Mouse (Mus musculus) limb, embryonic 14.5 days (tissue): ENCODE measurements at regions not wholly inside any gene's neighbourhood (a gene's known extent, or its start where the extent isn't known, plus 50 kb on each side); places are given as distances from the start of the nearest gene placed in this dataset.

Source experiments
- ATAC-seq: fragments of 200-750 bp; cut with Nextera tagmentation; 2 replicates; pipeline ENCODE4 v1.8.0; 2017; ENCODE audit warnings: low read depth, moderate number of reproducible peaks, moderate TSS enrichment; ENCODE audit not compliant: low FRiP score
- DNase-seq: peaks from one replicate; pipeline ENCODE4 v3.0.0-alpha.2; 2015; ENCODE audit warnings: low spot score
- H3K27ac ChIP-seq: fragments of 300-500 bp; sonication (generic); replicated peaks from 2 replicates; pipeline ENCODE4 v1.5.1; 2014; ENCODE audit warnings: low read depth, mild to moderate bottlenecking, low read length, moderate library complexity, mixed read lengths
- H3K27me3 ChIP-seq: fragments of 300-500 bp; sonication (generic); 2 replicates; pipeline ENCODE4 v1.6.1; 2014; ENCODE audit warnings: low read length, mixed read lengths; ENCODE audit not compliant: control insufficient read depth, insufficient read depth
- H3K36me3 ChIP-seq: fragments of 300-500 bp; sonication (generic); 2 replicates; pipeline ENCODE4 v1.6.1; 2014; ENCODE audit warnings: mild to moderate bottlenecking, low read length, moderate library complexity, mixed read lengths; ENCODE audit not compliant: control insufficient read depth, insufficient read depth
- H3K4me1 ChIP-seq: fragments of 300-500 bp; sonication (generic); 2 replicates; pipeline ENCODE4 v1.6.1; 2014; ENCODE audit warnings: antibody characterized with exemption, low read length, mixed read lengths; ENCODE audit not compliant: control insufficient read depth, insufficient read depth
- H3K4me2 ChIP-seq: fragments of 300-500 bp; sonication (generic); replicated peaks from 2 replicates; pipeline ENCODE4 v1.6.1; 2014; ENCODE audit warnings: low read depth, mild to moderate bottlenecking, low read length, moderate library complexity; ENCODE audit not compliant: severe bottlenecking
- H3K4me3 ChIP-seq: fragments of 300-500 bp; sonication (generic); replicated peaks from 2 replicates; pipeline ENCODE4 v1.5.1; 2014; ENCODE audit warnings: low read length
- H3K9ac ChIP-seq: fragments of 300-500 bp; sonication (generic); 2 replicates; pipeline ENCODE4 v1.6.1; 2014; ENCODE audit warnings: mild to moderate bottlenecking, low read depth, low read length, moderate library complexity; ENCODE audit not compliant: severe bottlenecking
- H3K9me3 ChIP-seq: fragments of 300-500 bp; sonication (generic); 2 replicates; pipeline ENCODE4 v1.6.1; 2016; ENCODE audit warnings: low read length; ENCODE audit not compliant: control insufficient read depth
- POLR2A ChIP-seq: fragments of 200-500 bp; IDR thresholded peaks from 2 replicates; pipeline ENCODE4 v1.8.0; 2012; ENCODE audit warnings: inconsistent platforms, mild to moderate bottlenecking, moderate library complexity, borderline replicate concordance; ENCODE audit not compliant: insufficient read depth, insufficient read length; ENCODE audit errors: extremely low read depth
- WGBS: fragments of 180-500 bp; shearing (Covaris S2); extraction: QIAGEN DNeasy Blood & Tissue Kit; methylation state at CpG from one replicate; pipeline ENCODE4 v1.1.7; 2014; 5-methylcytosine and 5-hydroxymethylcytosine counted together

DNA sequence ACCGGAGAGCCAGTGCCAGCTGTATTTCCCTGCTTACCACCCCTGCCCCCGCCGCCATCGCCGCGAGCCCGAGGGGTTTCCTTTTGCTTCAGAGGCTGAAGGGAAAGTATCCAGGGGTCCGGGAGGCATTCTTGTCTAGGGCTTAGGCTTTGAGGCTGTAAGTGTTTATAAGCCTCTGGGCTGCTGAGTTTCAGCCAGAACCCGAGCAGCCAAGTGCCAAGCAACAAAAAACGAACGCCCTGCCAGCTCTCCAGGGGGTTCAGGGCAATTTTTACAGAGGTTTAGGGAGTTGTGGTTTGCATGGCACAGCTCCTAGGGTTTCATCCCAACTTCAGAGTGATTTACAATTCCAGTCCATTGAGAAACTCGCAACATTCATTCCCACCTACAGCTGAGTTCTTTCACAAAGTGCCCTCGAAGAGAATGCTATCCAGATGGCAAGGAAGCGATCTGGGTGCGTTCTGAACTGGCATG lies 109.2 kb upstream of the Parp11 start:
- 12% methylated on average over 15 of the region's 15 CpGs for WGBS
- no peak overlapping the region for H3K9ac ChIP-seq
- H3K9me3 ChIP-seq = no peaks in the 10 kb centered on the region
- H3K4me2 ChIP-seq = peak overlapping the region; percentile 13; the same call in 1 of the 2 replicates
- DNase-seq = peak; percentile 19
- H3K27me3 ChIP-seq = no peaks in the 10 kb centered on the region
- no peak for ATAC-seq
- H3K4me3 ChIP-seq = no peak overlapping the region
- peak overlapping the region; percentile 71 for H3K27ac ChIP-seq
- H3K36me3 ChIP-seq = no peaks in the 10 kb centered on the region
- H3K4me1 ChIP-seq = peaks cover 22% of the 10 kb centered on the region
- no peak for TF ChIP-seq POLR2A

GRCm38 (mm10) chr6:127338412-127338811 lies 108.2 kb upstream of the Parp11 start:
- Histone ChIP-seq H3K9me3 (no peaks in the 10 kb centered on the region), H3K27ac (no peak overlapping the region), H3K4me3 (no peak overlapping the region), H3K36me3 (no peaks in the 10 kb centered on the region), H3K4me2 (no peak overlapping the region), H3K27me3 (no peaks in the 10 kb centered on the region), H3K9ac (no peak overlapping the region), H3K4me1 (peaks cover 22% of the 10 kb centered on the region)
- TF ChIP-seq POLR2A = no peak
- peak; percentile 36 for DNase-seq
- ATAC-seq = no peak
- 30% methylated on average over 6 of the region's 6 CpGs for WGBS

- H3K27ac ChIP-seq = no peak overlapping the region
- no peak overlapping the region for H3K9ac ChIP-seq
- no peaks in the 10 kb centered on the region for H3K27me3 ChIP-seq
- no peaks in the 10 kb centered on the region for H3K9me3 ChIP-seq
- H3K4me3 ChIP-seq = no peak overlapping the region
- H3K4me1 ChIP-seq = peaks cover 14% of the 10 kb centered on the region
- no peak for TF ChIP-seq POLR2A
- WGBS = 87% methylated on average over 3 of the region's 3 CpGs
- no peak for ATAC-seq
- H3K36me3 ChIP-seq = no peaks in the 10 kb centered on the region
- no peak for DNase-seq
- H3K4me2 ChIP-seq = no peak overlapping the region
These were observed 105.0 kb upstream of the Parp11 start for GRCm38 (mm10) chr6:127341604-127342003.

DNA sequence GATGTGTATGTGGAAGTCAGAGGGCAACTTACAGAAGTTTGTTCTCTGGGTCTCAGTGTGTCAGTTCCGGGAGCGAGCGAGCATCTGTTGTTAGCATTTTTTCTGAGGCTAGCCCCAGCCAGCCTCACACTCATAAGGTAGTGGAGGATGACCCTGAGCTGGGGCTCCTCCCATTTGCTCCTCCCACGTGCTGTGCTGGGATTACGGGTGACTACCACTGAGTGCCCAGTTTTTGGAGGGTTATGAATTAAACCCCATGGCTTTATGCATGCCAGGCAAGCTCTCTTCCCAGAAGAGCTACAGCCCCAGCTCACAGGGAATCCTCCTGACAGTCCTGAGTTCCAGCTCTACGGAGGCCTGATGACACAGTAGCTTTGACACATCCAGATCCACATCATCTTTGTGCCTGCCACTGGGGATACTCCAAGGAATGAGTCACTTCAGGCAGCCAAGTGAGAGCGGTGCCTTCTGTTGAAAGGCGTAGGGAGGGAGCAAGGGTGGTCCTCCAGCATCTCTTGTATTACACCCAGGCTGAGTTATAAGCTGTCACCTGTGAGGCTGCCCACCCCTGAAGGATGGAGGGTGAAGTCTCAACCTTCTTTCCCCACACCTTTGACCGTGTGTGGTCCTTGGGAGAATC lies 97.8 kb upstream of the Parp11 start:
- no peak for DNase-seq
- Histone ChIP-seq H3K4me2 (no peak overlapping the region), H3K27ac (no peak overlapping the region), H3K9me3 (no peaks in the 10 kb centered on the region), H3K9ac (no peak overlapping the region), H3K27me3 (no peaks in the 10 kb centered on the region), H3K4me3 (no peak overlapping the region), H3K36me3 (no peaks in the 10 kb centered on the region), H3K4me1 (peaks cover 6% of the 10 kb centered on the region; the same call in 1 of the 2 replicates)
- WGBS = 71% methylated on average over 9 of the region's 9 CpGs
- TF ChIP-seq POLR2A = no peak
- no peak; the same call in 1 of the 2 replicates for ATAC-seq

DNA sequence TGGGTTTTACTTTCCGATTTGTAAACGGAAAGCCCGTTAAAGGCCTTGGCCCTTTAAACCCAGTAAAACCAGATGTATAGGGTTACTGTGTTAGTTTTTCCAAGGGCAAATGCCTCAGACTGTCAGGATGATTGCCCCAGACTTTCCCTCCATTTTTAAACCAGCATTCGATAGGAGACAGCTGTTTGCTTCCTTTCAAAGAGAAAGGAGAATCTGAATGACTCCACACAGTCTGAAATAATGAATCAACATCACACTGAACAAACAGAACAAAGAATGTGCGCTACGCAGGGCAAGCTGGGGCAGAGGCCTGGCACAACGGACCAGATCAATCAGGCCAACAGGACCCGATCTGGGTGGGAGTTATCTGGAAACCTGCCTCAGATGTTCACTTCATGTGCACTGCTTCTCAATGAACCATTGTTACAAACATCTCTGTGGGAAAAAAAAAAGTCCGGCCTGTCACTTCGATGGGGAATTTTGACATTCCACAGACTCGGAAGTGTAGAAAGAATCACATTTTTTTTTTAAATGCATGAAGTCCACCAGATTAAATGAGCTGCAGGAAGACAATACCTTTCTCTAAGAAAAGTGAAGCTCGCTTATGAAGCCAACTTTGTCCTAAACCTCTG lies 97.0 kb upstream of the Parp11 start:
- DNase-seq (no peak), ATAC-seq (no peak)
- TF ChIP-seq POLR2A = no peak
- Histone ChIP-seq H3K4me3 (no peak overlapping the region), H3K36me3 (no peaks in the 10 kb centered on the region), H3K9ac (no peak overlapping the region), H3K4me2 (no peak overlapping the region), H3K27me3 (no peaks in the 10 kb centered on the region), H3K27ac (no peak overlapping the region), H3K9me3 (no peaks in the 10 kb centered on the region), H3K4me1 (peaks cover 6% of the 10 kb centered on the region; the same call in 1 of the 2 replicates)
- WGBS = 45% methylated on average over 12 of the region's 12 CpGs
